Mouse (Mus musculus) adrenal gland, adult (tissue): ENCODE results near the gene Espnl.

Experiments used
- DNase-seq, 2 experiments: peaks; one replicate each; pipeline ENCODE4 v3.0.0; 2022 to 2023; ENCODE audit warnings: low spot score in 1 of 2; ENCODE audit not compliant: inconsistent age in 2 of 2

Gene Espnl

DNA sequence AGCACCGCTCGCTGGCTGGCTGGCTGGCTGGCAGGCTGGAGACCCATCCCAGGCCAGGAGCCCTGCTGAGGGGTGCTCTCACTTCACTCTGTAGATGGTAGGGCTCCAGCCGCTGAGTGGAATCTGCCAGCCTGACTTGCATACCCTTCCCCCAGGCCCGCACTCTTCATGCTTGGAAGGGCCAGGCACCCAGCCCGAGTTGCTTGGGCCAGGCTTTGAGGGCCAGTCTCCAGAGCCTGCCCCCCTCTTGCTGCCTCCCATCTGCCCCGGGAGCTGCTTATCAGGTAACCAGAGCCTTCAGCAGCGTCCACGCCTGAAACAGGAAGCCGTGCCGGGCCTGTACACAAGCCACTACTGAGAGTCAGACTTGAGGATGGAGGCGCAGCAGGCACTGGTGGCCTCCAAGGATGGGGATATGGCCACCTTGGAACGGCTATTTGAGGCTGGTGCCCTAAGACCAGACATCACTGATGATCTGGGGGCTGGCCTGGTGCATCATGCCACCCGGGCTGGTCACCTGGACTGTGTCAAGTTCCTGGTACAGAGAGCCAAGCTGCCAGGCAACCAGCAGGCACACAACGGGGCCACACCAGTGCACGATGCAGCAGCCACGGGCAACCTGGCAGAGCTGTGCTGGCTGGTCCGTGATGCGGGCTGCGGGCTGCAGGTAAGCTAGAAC, at the start of gene Espnl:
Gene Espnl (plus strand): TSS at position 316 of the 679 bp plus-strand sequence.
- no peak for DNase-seq

DNA sequence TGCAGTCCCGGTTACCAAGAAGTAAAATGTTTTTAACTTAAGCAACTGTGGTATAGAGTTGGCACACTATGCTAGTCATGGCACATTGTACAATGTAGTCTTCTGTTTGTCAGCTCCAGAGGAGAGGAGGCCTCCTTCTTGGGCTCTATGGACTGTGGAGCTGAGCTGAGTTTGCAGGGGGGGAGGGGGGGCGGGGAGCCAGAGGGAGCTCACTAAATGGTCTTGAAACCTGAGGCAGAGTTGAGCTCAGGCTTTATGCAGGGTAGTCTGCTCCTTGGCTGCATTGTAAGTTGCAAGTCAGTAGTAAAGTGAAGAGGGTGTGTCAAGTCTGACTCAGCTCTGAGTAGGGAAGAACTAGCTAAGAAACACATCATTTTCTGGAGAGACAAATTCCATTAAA, 49.6 kb upstream of the Espnl start:
- DNase-seq: no peak

DNA sequence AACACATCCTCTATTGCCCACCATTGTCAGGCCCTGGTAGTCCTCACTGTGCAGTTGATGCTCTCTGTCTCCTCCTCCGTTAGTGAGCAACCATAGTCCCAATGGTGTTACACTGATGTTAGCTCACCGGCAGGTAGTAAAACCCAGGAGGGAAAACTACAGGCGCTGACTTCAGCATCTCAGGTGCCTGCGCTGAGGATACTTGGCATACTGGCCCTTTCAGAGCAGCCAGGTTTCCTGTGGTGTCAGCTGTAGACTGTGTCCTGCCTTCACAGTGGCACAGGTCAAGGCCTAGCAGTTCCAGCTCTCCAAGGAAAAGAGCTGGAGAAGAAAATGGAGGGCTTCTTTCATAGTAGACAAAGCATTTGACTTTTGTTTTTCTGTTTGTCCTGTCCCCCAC, 45.3 kb upstream of the Espnl start:
- no peak for DNase-seq

DNA sequence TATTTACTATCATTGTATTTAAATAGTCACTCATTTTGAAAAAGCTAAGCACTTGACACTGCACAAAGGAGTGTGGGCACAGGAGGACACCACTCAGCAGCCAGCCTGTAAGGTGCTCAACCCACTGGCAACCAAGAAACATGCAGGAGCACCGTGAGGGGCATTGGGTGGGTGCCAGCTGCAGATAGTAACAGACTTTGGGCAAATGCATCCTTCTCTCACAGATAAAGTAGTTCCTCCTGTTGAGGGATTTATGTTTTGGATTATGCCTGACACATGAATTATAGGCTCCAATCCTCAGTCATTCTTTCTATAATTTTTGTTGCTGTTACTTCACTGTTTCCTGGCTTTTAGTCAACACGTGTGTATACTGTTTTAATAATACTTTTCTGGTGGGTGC, 44.4 kb upstream of the Espnl start:
- DNase-seq: no peak

DNA sequence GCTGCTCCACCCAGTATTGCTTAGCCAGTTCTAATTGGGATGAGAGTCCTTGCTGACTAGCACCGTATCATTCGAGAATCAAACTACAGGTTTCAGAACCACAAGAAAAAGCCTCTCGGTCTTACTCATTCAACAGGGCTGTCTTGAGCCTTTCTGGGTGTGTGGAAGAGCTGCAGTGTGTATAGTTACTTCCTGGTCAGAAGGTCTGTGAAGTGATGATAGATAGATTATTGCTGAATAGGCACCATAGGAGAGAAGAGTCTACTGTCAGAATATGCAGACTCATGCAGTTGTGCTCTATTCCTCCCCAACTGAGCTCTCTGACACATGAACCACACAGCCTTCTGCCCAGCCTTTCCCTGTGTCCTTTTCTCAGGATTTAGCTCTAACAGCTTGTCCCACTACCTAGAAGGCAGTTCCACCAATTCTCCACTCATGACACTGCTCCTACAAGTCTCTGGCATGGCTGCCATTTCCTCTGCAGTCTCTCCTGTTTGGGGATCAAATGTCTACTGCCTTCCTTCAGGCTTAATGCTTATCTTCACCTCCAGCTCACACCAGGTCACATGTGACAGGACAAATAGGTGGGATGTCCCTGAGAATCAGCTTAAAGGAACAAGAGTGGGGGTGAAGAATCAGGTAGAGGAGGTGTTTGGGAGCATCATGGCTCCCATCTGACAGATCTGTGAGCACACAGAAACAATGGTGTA, 43.3 kb upstream of the Espnl start:
- no peak for DNase-seq

DNA sequence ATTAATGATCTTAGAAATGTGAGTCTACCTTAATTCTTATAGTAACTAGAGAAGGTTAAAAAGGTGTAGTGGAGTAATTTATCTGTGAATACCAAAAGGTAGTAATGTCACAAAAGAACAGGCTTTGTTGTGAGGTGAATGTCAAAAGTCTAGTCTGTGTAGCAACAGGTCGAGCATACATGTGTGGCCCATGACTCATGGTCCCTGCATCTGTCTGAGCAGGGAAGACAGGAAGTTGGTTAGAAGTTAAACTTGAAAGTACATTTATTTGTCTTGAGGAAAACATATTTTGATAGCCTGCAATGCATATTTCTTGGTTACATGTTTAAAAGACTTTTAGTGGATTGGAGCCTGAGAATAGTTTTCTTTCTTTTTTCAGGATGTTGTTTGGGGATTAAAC, 42.7 kb upstream of the Espnl start:
- DNase-seq: no peak

DNA sequence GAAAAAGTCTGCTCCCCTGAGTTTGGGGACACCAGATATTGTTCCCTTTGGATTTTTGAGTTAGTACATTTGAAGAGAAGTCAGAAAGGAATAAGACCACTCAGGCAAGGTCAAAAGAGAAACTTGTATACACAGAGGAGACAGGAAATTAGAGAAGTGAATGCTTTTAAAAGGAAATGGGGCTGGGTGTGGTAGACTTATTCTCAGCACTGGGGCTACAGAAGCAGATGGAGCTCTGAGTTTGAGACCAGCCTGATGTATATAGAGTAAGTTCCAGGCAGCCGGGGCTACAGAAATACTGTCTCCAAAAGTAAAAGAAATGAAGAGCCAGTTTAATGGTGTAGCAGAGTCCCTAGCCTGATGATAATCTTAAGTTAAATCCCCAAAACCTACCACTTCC, 39.3 kb upstream of the Espnl start:
- DNase-seq: no peak

DNA sequence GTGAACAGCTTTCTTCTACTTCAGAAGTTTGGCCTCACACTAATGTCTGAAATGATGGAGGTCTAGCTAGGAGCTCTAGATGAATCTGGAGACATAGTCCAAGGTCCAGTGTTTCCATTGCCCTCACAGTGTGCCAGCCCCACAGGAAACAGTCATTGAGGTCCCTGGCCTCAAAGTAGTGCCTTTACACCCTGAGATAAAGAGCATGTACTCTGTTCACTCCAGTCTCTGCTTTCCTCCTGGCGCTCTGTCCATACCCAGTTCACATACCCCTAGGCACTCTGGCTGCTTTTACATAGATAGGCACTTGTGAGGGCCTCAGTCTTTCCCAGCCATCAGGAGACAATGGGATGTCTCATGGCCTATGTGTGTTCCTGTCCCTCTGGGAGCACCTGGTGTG, 32.5 kb upstream of the Espnl start:
- no peak for DNase-seq

DNA sequence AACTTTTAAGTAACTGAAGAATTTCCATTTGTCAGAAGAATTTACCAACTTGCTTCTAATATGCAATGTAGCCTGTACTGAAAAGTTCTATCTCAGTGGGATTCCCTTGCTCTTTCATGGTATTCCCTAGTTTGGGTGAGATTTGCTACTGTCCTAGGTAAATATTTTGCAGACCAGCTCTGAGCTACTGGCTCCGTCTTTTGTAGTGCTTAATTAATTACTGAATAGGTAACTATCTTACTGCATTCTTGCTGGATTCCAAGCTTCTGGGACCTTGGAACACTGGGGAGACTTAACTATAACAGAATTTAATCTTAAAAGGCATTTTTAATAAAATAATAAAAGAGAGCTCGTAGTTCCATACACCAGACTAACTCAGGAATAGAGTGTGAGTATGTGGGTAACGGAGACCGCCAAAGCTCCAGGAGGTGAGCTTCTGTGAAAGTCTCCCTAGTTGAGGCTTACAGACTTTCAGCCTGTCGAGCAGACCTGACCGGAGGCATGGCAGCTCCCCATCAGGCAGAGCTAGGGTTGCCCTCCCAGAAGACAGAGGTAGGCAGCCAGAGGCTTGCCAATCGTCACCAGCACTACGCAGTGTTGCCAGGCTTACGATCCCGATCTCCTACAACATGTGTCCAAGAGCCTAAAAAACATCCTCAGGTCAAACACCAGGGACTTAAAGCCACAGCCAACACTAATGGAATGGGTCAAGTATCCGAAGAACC, 29.6 kb upstream of the Espnl start:
- DNase-seq: no peak

DNA sequence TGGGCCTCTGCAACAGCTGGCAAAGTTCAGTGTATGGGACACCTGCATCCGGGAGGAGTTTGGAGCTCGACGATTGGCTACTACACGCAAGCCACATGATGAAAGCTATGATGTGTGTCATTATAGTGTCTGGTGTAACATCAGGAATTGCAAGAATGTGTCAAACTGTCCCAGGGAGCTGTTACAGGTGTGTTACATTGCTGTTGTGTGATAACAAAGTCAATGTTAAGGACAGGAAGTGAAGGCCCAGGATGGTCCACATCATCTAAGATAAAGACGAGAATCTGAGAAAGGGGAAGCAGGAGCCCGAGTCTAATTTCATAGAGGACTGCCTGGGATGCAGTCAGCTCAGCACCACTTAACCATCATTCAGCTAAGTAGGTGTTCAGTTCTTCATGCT, 26.3 kb upstream of the Espnl start:
- DNase-seq: no peak

DNA sequence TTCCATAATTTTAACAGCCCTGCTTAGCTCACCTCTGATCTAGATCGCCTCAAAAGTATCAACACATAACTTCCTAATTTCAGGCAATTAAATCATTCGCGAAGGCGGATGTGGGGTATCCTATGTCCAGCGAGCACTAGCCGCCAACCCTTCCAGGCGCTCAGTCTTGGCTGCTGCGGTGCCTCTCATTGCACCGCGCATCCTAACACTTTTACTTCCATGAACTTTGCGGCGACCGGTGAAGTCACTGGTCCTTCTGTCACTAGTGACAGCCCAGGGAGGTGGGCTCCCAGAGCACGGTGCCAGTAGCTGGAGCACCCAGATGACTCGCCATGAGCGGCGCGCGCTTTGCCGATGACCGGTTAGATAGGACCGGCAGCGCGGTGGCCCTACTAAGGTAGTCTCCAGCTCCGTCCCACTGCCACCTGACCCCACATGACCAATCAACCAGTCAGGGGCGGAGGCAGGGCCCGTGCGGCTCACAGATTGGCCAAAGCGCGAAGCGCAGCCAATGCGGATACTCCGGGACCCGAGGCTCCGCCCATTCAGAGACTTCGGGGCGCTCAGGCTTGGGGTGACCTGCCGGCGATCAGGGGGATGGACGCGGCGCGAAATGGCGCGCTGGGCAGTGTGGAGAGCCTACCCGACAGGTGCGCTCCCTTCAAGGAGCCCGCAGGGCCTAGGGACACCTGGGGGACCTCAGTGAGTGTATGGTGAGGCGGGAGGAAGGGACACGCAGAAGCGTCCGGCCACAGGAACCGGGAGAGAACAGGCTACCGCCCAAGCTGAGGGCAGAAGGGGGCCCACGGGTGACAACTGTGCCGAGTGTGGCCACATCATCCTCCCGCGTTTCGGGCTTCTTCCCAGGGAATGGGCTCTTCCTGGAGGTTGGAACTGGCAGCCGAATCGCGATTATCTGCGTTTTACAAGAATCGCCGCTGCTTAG, 23.8 kb upstream of the Espnl start, which contains the start of gene Scly:
Gene Scly (plus strand): TSS at position 540 of the 946 bp plus-strand sequence.
- DNase-seq: peak; percentile 97 to 99

DNA sequence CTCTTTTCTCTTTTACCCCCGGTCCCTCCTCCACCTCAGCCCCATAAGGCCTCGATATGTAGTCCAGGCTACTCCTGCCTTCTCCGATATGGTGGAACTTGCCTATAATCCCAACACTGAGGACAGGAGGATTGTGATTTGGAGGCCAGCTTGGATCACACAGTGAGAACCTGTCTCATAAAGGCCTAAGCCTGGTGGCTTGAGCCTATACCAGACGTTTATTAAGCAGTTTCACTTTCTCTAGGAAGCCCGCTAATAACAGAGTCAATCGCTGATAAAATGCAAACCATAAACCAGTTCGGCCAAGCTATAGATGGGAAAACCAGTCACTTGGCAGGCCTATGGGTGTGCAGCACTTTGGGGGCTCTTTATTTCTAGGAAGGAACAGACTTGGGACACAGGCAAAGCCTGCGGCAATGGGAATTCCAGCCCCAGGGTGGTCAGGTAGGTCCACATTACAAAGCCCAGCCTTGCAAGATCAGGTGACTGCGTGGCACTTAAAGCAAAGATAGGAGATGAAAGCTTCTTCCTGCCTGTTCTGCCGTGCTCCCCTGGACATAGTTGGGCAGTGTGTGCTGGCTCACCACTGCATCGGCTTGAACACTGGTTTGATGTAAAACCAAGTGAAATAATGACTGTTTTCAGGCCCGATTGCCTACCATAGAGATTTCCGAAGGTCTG, 22.7 kb upstream of the Espnl start:
- DNase-seq: peak in 1 of 2 experiments; percentile 54

DNA sequence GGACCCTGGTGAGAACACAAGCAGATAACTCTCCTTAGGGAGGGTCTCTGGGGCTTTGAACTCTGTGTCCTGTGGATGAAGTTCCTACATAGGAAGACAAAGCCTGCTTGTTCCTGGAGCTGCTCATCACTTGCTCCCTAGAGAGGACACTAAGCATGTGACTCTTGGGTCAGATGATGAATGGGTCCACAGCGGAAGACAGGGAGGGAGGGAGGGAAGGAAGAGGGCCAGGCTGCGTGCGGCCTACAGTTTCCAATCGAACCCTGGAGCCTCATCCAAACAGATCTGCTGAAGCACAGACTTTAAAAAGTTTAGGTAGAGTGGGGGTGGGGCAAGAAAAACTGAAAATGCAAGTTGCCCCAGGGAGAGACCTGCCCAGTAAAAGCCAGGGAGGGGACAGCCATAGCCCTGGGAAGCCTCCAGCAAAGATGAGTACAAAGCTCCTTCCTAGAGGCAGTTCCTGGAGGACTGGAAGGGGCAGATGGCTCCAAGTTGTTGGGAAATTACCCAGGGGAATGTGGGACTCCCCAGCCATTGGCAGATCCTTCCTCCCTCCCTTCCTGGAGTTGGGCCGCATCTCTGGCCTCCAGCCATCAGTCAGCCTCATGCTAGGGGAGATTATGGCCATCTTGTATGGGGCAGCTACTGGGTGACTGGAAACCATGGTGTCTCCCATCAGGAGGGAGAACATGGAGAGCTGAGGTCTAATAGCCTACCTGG, 22.0 kb upstream of the Espnl start:
- DNase-seq: peak; percentile 27 to 49

DNA sequence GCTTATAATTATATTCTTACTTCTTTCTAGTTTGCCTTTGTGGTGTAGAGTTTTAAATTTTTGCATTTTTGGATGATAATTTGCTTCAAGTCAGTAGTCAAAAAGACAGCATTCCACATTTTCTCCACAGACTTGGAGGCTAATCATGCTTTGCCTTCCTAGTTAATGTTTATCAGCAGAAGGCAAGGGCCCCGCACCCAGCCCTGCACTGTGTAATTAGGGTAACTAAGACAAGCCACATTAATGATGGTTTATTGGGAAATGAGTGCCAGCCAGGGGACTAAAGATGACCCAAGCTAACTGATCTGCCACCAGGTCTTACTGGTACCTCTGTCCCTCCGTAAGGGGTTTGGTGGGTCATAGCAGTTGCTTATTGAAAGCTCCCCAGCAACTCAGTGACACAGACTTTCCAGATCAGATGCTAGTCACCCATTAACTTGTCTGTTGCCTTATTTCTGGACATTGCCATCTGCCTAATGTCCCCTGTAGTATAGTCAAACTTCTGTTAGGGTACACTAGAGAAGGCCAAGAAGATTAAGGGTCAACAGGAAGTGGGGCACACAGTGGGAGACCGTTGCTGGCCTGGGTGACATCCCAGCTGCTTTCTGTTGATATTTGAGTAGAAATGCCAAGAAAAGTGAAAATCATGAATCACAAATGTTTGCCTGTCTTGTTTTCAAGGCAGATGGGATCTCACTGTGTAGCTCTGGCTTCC, 20.5 kb upstream of the Espnl start:
- no peak for DNase-seq

DNA sequence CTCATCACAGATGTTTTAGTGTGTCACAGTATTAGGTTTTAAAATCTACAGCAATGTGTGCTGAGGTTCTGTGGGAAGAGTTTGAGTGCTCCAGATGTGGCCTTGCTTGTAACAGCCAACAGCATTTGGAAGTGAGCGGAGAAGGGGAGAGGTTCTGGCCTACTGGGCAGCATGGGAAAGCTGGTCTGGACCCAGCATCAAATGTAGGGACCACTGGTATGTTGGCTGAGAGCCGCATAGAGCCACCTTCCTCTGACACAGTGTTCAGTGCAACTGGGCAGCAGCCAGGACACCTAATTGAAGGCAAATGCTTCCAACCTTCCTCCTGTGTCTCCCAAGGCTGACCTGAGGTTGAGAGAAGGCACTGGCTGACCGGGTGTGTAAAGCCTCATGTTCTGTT, 19.9 kb upstream of the Espnl start:
- DNase-seq: peak in 1 of 2 experiments; percentile 55

DNA sequence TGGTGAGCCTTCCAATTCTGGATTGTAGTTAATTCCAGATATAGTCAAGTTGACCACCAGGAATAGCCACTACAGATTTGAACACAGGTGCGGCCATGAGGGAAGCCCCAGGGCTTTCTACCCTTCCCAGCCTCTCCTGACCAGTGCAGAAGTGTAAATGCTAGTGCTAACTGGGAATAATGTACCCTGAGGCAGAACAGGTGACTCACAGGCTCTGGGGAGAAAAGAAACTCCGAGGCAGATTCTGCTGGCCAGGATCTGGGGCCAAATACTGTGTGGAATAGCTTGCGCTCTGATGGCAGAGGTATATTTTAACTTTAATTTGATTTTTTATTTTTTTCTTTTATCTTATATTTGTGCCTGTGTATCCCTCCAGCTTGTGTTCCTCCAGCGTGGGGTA, 17.3 kb upstream of the Espnl start:
- DNase-seq: no peak

DNA sequence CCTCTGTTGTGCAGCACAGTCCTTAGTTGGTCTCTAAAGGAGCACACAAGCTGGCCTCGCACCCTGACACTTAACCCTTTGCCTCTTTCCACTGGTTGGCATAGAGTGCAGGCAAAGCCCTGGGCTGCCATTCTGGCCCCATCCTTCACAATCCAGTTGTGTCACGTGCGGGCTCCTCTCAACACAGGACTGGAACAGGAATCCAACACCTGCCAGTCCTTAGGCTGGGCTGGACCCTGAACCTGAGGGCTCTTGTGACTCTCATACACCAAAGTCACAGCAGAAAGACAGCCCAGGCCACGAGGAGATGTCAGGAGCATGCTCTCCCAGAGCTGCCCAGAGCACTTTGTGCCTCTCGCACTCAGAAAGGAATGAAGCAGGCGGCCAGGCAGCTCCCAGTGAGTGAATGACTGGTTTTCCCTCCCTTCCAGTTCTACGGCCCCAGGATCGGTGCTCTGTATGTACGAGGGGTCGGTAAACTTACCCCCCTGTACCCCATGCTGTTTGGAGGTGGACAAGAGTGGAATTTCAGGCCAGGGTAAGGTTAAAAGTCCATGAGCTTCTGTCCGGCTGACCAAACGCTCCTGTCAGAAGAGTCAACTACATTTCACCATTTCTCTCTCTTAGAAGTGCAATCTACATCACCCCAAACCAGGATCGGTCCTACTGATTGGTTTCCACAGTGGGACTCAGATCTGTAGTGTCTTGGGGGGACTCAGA, 12.3 kb upstream of the Espnl start:
- DNase-seq: no peak

DNA sequence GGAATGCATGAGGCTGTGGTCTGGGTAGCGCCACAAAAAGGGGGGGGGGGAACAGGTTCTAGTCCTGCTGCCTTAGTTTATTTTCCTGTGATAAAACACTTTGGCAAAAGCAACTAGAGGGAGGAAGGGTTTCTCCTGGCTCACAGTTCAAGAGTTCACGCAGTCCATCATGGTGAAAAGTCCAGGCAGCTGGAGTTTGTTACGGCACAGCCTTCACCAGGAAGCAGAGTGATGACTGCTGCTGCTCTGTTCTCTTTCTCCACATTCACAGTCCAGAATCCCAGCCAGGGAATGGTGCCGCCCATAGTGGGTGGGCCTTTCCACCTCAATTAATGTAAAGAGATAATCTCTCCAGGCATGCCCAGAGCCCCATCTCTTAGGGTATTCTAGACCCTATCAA, 9.6 kb upstream of the Espnl start:
- DNase-seq: no peak
